Mouse (Mus musculus) liver (tissue): ENCODE measurements around the gene Mmp19.

Experiments
- DNase-seq: peaks from one replicate; pipeline ENCODE4 v3.0.0-alpha.2; 2020; ENCODE audit warnings: mixed read lengths

The Mmp19 gene

DNA sequence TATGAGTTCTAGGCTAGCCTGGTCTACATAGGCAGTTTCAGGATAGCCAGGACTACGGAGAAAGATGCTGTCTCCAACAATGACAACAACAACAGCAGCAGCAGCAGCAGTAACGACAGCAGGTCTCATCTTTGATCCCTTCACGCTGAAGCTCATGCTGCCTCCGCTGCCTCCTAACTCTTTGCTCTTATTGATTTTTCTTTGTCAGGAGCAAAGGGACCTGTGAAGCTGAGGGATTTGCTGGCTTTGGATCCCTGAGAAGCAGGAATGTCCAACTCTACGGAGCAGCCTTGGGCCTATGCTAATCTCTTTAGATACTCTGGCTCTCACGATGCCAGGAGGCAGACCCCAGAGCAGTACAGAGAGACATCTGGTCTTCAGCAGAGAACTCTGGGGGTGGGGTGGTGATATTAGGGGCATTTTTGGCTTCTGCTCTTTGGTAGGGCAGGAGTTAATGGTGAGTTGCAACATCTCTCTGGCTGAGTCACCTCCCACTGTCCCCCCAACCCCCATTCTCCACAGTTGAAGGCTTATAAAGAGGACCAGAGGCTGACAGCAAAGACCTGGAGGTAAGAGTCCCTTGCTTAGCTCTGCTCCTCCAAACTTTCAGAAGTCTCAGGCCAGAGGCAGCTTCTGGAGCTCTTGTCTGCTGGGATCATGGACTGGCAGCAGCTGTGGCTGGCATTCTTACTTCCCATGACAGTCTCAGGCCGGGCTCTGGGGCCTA is at the start of gene Mmp19:
Gene Mmp19 (plus strand): TSS at position 513 of the 727 bp plus-strand sequence.
- peak; percentile 35 for DNase-seq

- DNase-seq: no peak
These were observed 48.1 kb upstream of the Mmp19 start for GRCm38 (mm10) chr10:128742616-128743015.

GRCm38 (mm10) chr10:128743235-128743634 is 47.5 kb upstream of the Mmp19 start:
- no peak for DNase-seq

DNA sequence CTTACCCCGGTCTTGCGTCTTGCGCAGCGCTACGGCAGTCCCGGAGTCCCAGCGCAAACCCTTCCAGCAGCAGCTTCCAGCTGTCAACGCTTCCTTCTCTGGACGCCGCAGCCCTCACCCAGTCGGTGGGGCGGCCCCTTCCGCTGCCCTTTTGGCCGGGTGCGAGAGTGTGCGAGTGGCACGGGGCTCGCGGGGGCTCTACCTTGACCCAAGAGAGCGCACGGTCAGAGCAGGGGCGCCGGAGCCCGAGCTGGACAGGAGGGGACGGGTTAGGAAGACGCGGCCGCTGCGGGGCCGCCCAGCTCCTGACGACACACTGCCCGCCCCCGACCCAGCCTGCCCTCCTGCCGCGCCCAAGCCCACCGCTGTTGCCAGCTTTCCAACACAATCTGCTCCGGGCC is 46.9 kb upstream of the Mmp19 start:
- DNase-seq: peak; percentile 56

DNA sequence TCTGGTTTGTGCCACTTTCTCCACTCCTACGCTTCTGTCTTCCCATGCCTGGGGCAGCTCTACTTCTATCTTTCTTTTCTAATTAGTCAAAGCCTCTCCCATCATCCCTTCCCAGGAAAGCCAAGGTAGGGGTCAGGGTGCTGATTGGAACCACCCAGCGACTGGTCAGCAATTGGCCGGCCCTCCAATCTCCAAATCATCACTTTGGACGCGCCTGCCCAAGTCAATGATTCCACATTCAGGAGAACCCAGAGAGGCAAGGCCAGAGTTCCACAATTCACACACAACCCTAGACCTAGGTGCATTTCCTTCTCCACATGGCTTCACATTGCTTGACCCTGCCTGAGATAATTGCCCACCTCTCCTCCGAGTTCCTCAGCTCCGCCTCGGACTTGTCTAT is 46.5 kb upstream of the Mmp19 start:
- no peak for DNase-seq

- no peak for DNase-seq
These were observed 45.8 kb upstream of the Mmp19 start, which contains the start of gene Dgka for GRCm38 (mm10) chr10:128744680-128745601. Gene Dgka, minus strand, starts transcription at chr10:128744855.

DNA sequence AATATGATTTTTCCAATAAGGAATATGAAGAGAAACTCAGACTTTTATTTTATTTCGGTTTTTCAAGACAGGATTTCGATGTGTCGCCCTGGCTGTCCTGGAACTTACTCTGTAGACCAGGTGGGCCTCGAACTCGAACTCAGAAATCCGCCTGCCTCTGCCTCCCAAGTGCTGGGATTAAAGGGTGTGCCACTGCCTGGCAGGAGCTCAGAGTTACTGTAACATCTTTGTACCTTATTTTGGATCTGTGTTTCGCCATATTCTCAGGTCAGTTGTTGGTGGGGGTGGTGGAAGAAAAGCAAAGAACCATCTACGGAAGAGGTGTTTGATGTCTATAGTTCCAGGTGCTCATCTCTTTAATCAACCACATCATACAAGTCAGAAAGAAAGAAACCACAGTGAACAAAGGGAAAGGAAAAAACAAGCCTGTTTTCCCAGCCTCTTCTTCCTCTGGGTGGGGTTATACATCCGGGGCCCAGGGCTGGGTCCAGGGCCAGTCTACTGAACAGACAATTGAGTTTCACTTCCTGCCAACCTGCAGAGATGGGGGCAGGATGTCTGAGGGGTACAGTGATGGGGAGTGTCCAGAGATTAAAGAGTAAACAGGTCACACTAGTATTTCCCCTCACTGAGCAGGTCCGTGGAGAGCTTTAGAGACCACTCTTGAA is 44.6 kb upstream of the Mmp19 start:
- no peak for DNase-seq

DNA sequence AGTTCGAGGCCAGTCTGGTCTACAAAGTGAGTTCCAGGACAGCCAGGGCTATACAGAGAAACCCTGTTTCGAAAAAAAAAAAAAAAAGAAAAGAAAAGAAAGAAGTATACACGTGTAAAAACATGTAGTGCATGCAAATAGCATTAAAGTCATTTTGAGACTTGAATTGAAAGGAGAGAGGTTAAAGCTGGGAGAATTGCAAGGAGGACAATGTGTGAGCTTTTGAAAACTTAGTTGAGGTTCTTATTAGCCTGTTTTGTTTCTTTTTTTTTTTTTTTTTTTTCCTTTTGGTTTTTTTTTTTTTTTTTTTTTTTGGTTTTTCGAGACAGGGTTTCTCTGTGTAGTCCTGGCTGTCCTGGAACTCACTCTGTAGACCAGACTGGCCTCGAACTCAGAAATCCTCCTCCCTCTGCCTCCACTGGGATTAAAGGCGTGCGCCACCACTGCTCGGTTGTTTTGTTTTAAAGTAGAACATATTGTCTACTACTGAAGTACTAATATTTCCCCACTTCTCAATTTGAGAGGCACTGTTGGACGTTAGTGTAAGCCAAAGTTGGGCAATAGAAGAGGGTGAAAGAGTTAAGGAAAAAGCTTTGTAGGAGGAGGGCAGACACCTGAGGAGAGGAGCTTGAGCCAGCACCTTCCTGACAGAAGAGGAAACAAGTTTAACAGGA is 43.6 kb upstream of the Mmp19 start:
- no peak for DNase-seq

DNA sequence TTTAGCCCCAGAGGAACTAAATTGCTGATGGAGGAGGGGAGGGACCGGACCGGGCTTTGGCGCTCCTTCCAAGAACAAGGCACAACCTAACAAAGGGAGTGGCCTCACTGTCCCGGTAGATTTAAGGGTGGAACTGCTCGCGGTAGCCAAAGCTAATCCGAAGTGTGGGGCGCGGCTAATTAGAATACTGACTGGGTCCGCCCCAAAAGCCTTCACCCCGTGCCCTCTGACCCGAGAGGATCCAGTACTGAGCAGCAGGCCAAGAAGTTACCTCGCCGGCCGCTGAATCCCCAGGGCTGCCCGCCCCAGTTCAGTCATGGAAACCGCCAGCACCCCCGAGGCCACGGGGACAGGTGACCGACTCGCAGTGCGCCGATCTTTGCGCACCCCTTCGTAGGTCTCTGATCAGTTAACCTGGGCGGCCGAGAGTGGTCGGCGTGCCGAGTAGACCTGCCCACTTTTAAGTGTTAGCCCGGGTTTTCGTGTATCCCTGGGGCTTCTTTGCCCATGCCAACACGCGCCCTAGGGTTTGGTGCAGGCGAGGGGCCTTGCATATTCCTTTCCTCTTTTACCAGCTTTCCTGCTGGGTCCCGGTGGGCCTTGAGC is 43.0 kb upstream of the Mmp19 start, which contains the start of gene Pym1:
Gene Pym1 (plus strand): TSS at position 244 of the 606 bp plus-strand sequence.
- peak; percentile 88 for DNase-seq

DNA sequence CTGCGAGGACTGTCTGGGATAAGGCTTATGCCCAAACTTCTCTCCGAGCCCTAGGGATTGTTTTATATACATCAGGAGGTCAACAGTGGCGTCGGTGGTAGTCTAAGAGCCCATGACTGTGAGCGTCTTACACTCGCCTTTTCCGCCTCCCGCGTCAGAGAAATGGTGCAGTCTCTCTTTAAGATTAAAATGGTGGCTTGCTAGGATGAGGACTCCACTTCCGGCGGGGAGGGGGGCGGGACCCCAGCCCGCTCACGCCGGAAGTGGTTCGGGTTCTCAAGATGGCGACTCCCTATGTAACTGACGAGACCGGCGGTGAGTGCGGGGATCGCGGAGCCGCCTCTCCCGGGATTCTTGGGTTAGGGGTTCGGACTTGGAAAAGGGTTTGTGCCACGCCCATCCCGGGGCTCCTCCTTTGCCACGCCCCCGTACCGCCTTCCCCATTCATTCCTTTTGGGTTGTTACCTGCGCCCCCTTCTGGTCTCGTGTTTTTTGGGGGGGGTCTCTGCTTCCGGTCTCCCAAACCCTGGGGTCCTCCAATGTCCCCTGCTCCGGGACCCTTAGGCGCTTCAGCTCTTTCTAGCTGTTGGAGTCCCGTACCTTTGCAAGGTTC is 42.4 kb upstream of the Mmp19 start:
- DNase-seq: peak; percentile 87

DNA sequence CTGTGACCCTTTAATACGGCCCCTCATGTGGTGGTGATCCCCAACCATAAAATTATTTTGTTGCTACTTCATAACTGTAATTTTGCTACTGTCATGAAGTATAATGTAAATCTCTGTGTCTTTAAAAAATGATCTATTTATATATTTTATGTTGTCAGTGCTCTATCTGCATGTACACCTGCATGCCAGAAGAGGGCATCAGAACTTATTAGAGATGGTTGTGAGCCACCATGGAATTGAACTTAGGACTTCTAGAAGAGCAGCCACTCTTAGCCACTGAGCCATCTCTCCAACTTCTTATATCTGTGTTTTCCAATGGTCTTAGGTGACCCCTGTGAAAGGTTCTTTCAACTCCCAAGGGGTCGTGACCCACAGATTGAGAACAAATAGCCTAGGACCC is 17.8 kb upstream of the Mmp19 start:
- no peak for DNase-seq

DNA sequence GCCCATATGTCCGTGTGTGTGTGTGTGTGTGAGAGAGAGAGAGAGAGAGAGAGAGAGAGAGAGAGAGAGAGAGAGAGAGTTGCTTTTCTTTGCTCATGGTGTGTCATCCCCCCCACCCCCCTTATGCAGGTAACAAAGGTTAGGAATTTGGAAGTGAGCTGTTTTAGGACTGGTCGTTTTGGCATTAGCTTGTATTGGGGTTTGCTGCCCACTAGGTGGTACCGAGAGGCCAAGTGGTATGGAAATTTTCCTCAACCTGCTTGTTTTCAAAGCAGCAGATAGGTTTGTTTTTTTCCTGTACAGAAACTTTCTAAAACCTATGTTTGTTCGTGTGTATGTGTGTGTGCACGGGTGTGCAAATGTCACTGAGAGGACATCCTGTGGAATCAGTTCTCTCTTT is 17.0 kb upstream of the Mmp19 start:
- no peak for DNase-seq

- DNase-seq: no peak
These were observed 12.3 kb upstream of the Mmp19 start for GRCm38 (mm10) chr10:128778441-128778840.

- peak; percentile 60 for DNase-seq
These were observed 11.5 kb upstream of the Mmp19 start for GRCm38 (mm10) chr10:128779011-128779795.

DNA sequence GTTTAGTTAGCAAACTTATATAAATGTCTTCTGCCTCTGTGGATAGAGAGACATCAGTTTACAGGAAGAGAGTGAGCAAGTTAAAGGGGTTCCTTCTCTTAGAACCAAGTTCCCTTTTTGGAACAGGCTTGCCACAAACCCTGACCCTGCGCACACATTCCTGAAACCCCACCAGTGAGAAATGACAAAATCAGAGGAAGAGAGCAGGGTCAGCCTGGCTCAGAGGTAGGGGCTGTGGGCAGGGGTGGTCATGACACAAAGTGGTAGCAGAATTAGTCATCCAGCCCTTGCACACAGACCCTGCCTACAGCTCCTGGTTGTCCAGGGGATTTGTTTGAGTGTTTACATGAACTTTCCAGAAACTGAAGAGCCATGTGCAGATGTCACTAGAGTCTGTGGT is 10.5 kb upstream of the Mmp19 start:
- no peak for DNase-seq

DNA sequence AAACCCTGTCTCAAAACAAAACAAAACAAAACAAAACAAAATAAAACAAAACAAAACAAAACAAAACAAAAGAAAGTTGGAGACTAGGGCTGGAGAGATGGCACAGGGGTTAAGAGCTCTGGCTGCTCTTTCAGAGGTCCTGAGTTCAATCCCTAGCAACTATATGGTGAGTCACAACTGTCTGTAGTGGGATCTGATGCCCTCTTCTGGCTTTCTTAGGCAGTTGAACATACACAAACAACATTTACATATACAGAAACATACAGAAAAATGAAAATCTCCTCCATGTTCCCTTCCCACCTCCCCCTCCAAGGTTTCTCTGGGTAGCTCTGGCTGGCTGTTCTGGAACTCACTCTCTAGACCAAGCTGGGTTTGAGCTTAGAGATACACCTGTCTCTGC is 1.3 kb downstream of the Mmp19 start:
- DNase-seq: no peak

GRCm38 (mm10) chr10:128793258-128793657 is 2.5 kb downstream of the Mmp19 start:
- DNase-seq: no peak

- DNase-seq: no peak
These were observed 3.7 kb downstream of the Mmp19 start for GRCm38 (mm10) chr10:128794391-128794790.

- DNase-seq: no peak
These were observed 4.9 kb downstream of the Mmp19 start for GRCm38 (mm10) chr10:128795581-128795980.

DNA sequence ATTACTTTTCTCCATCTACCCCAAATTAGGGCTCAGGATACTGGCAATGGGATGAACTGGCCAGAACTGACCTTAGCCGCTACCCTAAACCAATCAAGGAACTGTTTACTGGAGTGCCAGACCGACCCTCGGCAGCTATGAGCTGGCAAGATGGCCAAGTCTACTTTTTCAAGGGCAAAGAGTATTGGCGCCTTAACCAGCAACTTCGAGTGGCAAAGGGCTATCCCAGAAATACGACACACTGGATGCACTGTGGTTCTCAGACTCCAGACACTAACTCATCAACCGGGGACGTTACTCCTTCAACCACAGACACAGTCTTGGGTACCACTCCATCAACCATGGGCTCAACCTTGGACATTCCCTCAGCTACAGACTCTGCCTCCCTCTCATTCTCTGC is 8.0 kb downstream of the Mmp19 start:
- DNase-seq: no peak

DNA sequence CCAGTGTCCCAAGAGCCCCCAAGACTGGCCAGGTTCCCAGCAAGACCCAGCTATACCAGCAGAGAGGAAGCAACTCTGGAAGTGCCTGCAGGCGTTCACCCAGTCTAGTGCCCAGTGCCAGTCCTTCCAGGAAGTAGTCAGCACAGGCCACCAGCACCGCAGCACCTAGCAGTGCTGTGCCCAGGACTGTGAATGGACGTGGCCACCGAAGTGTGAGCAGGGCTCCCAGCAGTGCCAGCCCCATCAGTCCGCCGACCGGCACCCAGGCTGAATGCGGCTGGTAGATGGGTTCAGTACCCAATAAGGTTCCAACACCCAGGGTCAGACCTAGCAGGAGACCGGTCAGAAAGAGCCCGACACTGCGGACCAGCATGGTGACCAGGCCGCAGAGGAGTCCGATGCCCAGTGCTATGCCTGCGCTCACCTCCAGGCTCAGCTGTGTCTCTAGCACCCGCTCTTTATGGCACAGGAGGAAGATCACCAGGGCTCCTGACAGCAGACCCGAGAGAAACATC is 11.3 kb downstream of the Mmp19 start:
- no peak for DNase-seq
